Mouse (Mus musculus) CD4-positive helper T cell, adult 2 months (primary cell): ENCODE measurements around the gene Poc1a.

Experiments used
- DNase-seq: peaks from one replicate; pipeline ENCODE4 v3.0.0-alpha.2; 2012; ENCODE audit warnings: low read depth, missing footprints, low spot score

Gene Poc1a

DNA sequence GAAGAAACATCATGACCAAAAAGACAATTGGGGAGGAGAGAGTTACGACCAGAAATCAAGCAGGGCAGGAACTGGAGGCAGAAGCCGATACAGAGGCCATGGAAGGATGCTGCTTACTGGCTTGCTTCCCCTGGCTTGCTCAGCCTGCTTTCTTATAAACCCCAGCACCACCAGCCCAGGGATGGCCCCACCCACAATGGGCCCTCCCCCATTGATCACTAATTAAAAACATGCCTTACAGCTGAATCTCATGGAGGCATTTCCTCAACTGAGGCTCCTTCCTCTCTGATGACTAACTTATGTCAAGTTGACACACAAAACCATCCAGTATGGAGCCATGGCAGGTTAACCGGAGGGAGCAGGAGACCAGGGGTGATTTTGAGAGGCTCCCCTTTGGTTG, 118.9 kb downstream of the Poc1a start:
- no peak for DNase-seq
